Mouse (Mus musculus) hindbrain, embryonic 16.5 days (tissue): ENCODE data around the gene Armc2. TPM values are rescaled to one million over a fixed set of nuclear protein-coding genes. Genes with fewer than 3 reads are reported as not detected.

ENCODE experiments used
- ATAC-seq: fragments of 200-750 bp; cut with Nextera tagmentation; 2 replicates; pipeline ENCODE4 v1.8.0; 2017; ENCODE audit warnings: moderate TSS enrichment, moderate library complexity
- H3K27ac ChIP-seq: fragments of 300-500 bp; sonication (generic); 2 replicates; pipeline ENCODE4 v1.5.1; 2014; ENCODE audit warnings: low read depth, mild to moderate bottlenecking, control low read depth, low read length, moderate library complexity
- H3K27me3 ChIP-seq: fragments of 300-500 bp; sonication (generic); replicated peaks from 2 replicates; pipeline ENCODE4 v1.6.1; 2014; ENCODE audit warnings: low read length; ENCODE audit not compliant: control insufficient read depth, insufficient read depth
- H3K36me3 ChIP-seq: fragments of 300-500 bp; sonication (generic); 2 replicates; pipeline ENCODE4 v1.6.1; 2014; ENCODE audit warnings: mild to moderate bottlenecking, low read length, moderate library complexity, mixed read lengths; ENCODE audit not compliant: control insufficient read depth, insufficient read depth
- H3K4me1 ChIP-seq: fragments of 300-500 bp; sonication (generic); 2 replicates; pipeline ENCODE4 v1.6.1; 2014; ENCODE audit warnings: low read depth, low read length; ENCODE audit not compliant: control insufficient read depth, insufficient read depth
- H3K4me2 ChIP-seq: fragments of 300-500 bp; sonication (generic); 2 replicates; pipeline ENCODE4 v1.6.1; 2014; ENCODE audit warnings: mild to moderate bottlenecking, low read length, control low read depth, moderate library complexity
- H3K4me3 ChIP-seq: fragments of 300-500 bp; sonication (generic); 2 replicates; pipeline ENCODE4 v1.5.1; 2014; ENCODE audit warnings: mild to moderate bottlenecking, low read length, control low read depth, moderate library complexity
- H3K9ac ChIP-seq: fragments of 300-500 bp; sonication (generic); 2 replicates; pipeline ENCODE4 v1.6.1; 2014; ENCODE audit warnings: low read depth, mild to moderate bottlenecking, control low read depth, low read length, moderate library complexity
- H3K9me3 ChIP-seq: fragments of 300-500 bp; sonication (generic); 2 replicates; pipeline ENCODE4 v1.6.1; 2014; ENCODE audit warnings: mild to moderate bottlenecking, low read length, moderate library complexity; ENCODE audit not compliant: control insufficient read depth
- WGBS: fragments of 180-500 bp; shearing (Covaris S2); extraction: QIAGEN DNeasy Blood & Tissue Kit; methylation state at CpG from one replicate; pipeline ENCODE4 v1.1.7; 2014; 5-methylcytosine and 5-hydroxymethylcytosine counted together
- polyA plus RNA-seq: library from polyadenylated mRNA; unstranded; fragments of >200 nt; fragmentation: Nextera tagmentation; extraction: Ambion mirVana; gene quantifications from 2 replicates; pipeline ENCODE4 v1.2.1, GENCODE M21; 2015

Armc2 gene
- polyA plus RNA-seq, 1 experiment from 2014 or later = 12.7 TPM

GRCm38 (mm10) chr10:42029502-42029901 lies 11.3 kb upstream of the Armc2 start:
- 78% methylated on average over 5 of the region's 5 CpGs for WGBS
- peaks cover 2% of the 10 kb centered on the region; the same call in 1 of the 2 replicates for H3K4me1 ChIP-seq
- H3K9ac ChIP-seq = no peak overlapping the region
- H3K27ac ChIP-seq = no peak overlapping the region
- no peaks in the 10 kb centered on the region for H3K27me3 ChIP-seq
- no peaks in the 10 kb centered on the region for H3K9me3 ChIP-seq
- H3K4me3 ChIP-seq = no peak overlapping the region
- no peak for ATAC-seq
- H3K4me2 ChIP-seq = no peak overlapping the region
- H3K36me3 ChIP-seq = no peaks in the 10 kb centered on the region

- Histone ChIP-seq H3K9ac (no peak overlapping the region), H3K36me3 (no peaks in the 10 kb centered on the region), H3K4me2 (no peak overlapping the region), H3K27me3 (no peaks in the 10 kb centered on the region), H3K4me3 (no peak overlapping the region), H3K4me1 (peaks cover 2% of the 10 kb centered on the region; the same call in 1 of the 2 replicates), H3K27ac (no peak overlapping the region), H3K9me3 (no peaks in the 10 kb centered on the region)
- ATAC-seq = no peak
- 73% methylated on average over 11 of the region's 11 CpGs for WGBS
These were observed 9.1 kb upstream of the Armc2 start for GRCm38 (mm10) chr10:42027337-42027736.

- 77% methylated on average over 6 of the region's 6 CpGs for WGBS
- ATAC-seq = no peak
These were observed 6.2 kb upstream of the Armc2 start for GRCm38 (mm10) chr10:42024406-42024805.

DNA sequence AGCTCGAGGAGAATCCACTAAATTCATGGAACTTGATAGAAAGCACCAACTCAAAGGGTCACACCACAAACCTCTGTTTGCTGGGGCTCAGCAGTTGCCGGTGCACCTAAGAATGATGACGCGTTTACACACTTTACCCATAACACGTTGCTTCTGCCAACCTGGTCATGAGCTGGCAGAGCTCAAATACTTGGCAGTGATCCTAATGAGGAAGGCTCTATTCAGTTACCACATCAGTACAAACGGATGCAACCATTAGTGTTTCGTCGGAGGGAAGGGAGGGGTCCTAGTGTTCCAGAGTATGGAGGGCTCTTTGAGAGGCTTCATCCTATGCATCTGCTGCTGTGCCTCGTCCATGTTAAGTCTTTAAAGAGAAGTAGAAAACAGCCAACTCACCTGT lies 3.3 kb upstream of the Armc2 start:
- Histone ChIP-seq H3K4me3 (no peak overlapping the region), H3K36me3 (no peaks in the 10 kb centered on the region), H3K27me3 (0 out of 2 replicates have a peak, but pooled peaks cover under 1% of the 10 kb centered on the region), H3K4me1 (no peaks in the 10 kb centered on the region), H3K27ac (no peak overlapping the region), H3K9ac (no peak overlapping the region), H3K9me3 (no peaks in the 10 kb centered on the region), H3K4me2 (no peak overlapping the region)
- ATAC-seq = no peak
- WGBS = 70% methylated on average over 9 of the region's 9 CpGs

More at GRCm38 (mm10) chr10:42024406-42024805, 6.2 kb upstream of the Armc2 start:
- H3K9ac ChIP-seq = no peak overlapping the region
- H3K4me3 ChIP-seq = no peak overlapping the region
- no peak overlapping the region for H3K4me2 ChIP-seq
- H3K27ac ChIP-seq = no peak overlapping the region
- H3K4me1 ChIP-seq = no peaks in the 10 kb centered on the region
- H3K9me3 ChIP-seq = no peaks in the 10 kb centered on the region
- no peaks in the 10 kb centered on the region for H3K27me3 ChIP-seq
- H3K36me3 ChIP-seq = no peaks in the 10 kb centered on the region

DNA sequence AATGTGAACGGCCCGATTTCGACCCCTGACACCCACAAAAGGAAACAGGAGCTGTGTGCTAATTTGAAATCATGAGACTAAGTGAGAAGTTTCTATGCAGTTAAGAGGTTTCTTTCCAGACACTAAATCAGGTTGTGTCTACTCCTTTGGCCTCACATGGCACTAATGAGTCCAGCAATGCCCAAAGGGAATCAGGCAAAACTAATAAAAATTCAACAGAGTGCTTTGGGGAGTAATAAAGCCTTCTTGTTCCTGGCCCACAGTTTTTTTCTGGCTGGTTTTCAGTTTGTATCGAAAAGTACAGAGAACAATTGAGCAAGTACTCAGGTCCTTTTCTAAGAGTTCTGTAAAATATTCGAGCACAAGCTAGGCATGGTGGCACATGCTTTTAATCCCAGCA lies 4.2 kb downstream of the Armc2 start:
- WGBS = 67% methylated on average over 5 of the region's 5 CpGs

DNA sequence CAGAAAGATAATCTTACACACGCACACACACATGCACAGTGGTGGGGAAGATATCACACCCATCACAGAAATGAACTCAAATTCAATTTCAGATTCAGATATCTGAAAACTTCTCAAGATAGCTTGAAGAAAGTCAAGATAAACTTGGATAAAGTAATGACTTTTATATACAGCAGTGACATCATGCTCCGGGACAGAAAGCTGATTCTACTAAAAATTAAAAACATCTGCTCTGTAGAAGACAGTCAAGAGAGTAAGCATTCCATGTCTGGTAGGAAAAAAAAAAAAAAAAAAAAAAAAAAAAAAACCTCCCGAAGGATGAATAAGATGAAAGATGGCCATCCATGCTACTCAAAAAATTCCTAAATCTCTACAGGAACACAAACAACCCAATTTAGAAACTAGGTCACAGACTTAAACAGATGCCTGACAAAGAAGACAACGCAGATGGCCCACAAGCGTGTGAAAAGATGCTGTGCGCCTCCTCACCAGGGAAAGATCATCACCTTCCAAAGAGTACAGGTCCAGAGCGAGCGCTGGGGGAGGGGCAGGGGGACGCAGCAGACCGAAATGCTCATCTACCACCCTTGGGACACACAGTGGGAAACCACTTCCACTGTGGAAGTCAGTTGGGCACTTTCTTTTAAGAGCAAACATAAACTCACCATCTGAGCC lies 7.3 kb downstream of the Armc2 start:
- Histone ChIP-seq H3K4me1 (no peaks in the 10 kb centered on the region), H3K27me3 (no peaks in the 10 kb centered on the region), H3K27ac (no peak overlapping the region), H3K36me3 (no peaks in the 10 kb centered on the region), H3K4me2 (no peak overlapping the region), H3K9me3 (no peaks in the 10 kb centered on the region), H3K4me3 (no peak overlapping the region), H3K9ac (no peak overlapping the region)
- no peak for ATAC-seq
- WGBS = 88% methylated on average over 10 of the region's 10 CpGs

More for the DNA sequence above, 4.2 kb downstream of the Armc2 start:
- no peaks in the 10 kb centered on the region for H3K9me3 ChIP-seq
- no peaks in the 10 kb centered on the region for H3K4me1 ChIP-seq
- H3K4me3 ChIP-seq = no peak overlapping the region
- no peak overlapping the region for H3K9ac ChIP-seq
- H3K36me3 ChIP-seq = no peaks in the 10 kb centered on the region
- no peak overlapping the region for H3K27ac ChIP-seq
- 0 out of 2 replicates have a peak, but pooled peaks cover 2% of the 10 kb centered on the region for H3K27me3 ChIP-seq
- no peak overlapping the region for H3K4me2 ChIP-seq
- no peak for ATAC-seq

GRCm38 (mm10) chr10:42005259-42005658 lies 13.0 kb downstream of the Armc2 start:
- no peaks in the 10 kb centered on the region for H3K9me3 ChIP-seq
- H3K9ac ChIP-seq = no peak overlapping the region
- no peak overlapping the region for H3K4me3 ChIP-seq
- 89% methylated on average over 3 of the region's 3 CpGs for WGBS
- no peak for ATAC-seq
- no peaks in the 10 kb centered on the region for H3K4me1 ChIP-seq
- no peaks in the 10 kb centered on the region for H3K27me3 ChIP-seq
- H3K4me2 ChIP-seq = no peak overlapping the region
- H3K36me3 ChIP-seq = no peaks in the 10 kb centered on the region
- no peak overlapping the region for H3K27ac ChIP-seq

GRCm38 (mm10) chr10:42004690-42005089 lies 13.6 kb downstream of the Armc2 start:
- no peaks in the 10 kb centered on the region for H3K4me1 ChIP-seq
- no peak overlapping the region for H3K9ac ChIP-seq
- no peak overlapping the region for H3K4me3 ChIP-seq
- no peaks in the 10 kb centered on the region for H3K27me3 ChIP-seq
- WGBS = 77% methylated on average over 7 of the region's 7 CpGs
- no peaks in the 10 kb centered on the region for H3K36me3 ChIP-seq
- H3K4me2 ChIP-seq = no peak overlapping the region
- ATAC-seq = no peak
- H3K9me3 ChIP-seq = no peaks in the 10 kb centered on the region
- H3K27ac ChIP-seq = no peak overlapping the region

DNA sequence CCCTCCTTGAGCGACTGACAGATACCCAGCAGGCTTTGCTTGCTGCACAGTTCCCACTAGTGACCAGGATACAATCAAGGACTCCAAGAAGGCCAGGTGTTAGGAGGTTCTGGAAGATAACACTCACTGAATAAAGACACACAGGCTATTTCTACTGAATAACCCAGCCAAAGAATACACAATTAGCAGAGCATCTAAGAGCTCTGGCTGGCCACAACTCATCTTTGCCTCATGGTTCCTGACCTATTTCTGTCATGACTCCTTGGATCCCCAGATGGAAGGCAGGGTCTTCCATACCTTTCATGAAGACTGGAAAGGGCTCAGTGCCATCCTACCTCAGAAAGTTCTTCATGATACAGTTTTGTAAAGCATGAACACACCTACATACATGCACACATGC lies 14.2 kb downstream of the Armc2 start:
- Histone ChIP-seq H3K9ac (no peak overlapping the region), H3K4me3 (no peak overlapping the region), H3K4me1 (no peaks in the 10 kb centered on the region), H3K4me2 (no peak overlapping the region), H3K9me3 (no peaks in the 10 kb centered on the region), H3K27ac (no peak overlapping the region), H3K36me3 (no peaks in the 10 kb centered on the region), H3K27me3 (no peaks in the 10 kb centered on the region)
- 91% methylated on average over 1 of the region's 1 CpGs for WGBS
- no peak for ATAC-seq
